Mouse (Mus musculus) kidney, adult 2 months (tissue): Measurements from ENCODE around the gene Notch4.

Source experiments
- CTCF ChIP-seq: fragments of 200-500 bp; conservative IDR thresholded peaks from 2 replicates; pipeline ENCODE4 v1.5.1; 2011; ENCODE audit warnings: low read depth, mild to moderate bottlenecking, control low read depth, low read length, moderate library complexity, mixed read lengths; ENCODE audit not compliant: insufficient read depth, insufficient read length
- POLR2A ChIP-seq: fragments of 200-500 bp; IDR thresholded peaks from one replicate; pipeline ENCODE4 v1.6.1; 2011; ENCODE audit warnings: low read depth, low read length, control low read depth

DNA sequence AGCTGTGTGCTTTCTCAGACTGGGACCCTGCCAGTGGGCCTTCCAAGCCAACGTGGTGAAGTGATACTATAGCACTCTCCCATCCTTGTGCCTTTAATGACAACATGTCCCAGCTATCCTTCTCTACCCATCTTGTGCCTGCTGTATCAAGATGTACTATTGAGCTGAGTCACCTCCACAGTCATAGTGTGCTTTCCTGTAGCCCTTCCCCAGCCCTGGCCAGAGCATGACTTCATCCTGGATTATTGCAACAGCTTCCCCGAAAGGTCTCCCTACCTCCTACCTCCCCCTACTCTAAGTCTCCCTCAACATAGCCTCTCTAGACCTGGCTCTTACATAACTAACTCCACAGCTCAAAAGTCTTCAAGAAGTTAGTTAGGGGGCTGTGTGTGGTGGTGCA lies 71.6 kb downstream of the Notch4 start:
- TF ChIP-seq CTCF (no peak), POLR2A (no peak)
